Mouse (Mus musculus): ENCODE measurements around the gene Desi1. TPM values are rescaled to one million over a fixed set of nuclear protein-coding genes. Genes with fewer than 3 reads are reported as not detected.

Gene Desi1
- total and polyA plus RNA-seq, 3 experiments: 20.1 to 27.7 (median 21.4) TPM

DNA sequence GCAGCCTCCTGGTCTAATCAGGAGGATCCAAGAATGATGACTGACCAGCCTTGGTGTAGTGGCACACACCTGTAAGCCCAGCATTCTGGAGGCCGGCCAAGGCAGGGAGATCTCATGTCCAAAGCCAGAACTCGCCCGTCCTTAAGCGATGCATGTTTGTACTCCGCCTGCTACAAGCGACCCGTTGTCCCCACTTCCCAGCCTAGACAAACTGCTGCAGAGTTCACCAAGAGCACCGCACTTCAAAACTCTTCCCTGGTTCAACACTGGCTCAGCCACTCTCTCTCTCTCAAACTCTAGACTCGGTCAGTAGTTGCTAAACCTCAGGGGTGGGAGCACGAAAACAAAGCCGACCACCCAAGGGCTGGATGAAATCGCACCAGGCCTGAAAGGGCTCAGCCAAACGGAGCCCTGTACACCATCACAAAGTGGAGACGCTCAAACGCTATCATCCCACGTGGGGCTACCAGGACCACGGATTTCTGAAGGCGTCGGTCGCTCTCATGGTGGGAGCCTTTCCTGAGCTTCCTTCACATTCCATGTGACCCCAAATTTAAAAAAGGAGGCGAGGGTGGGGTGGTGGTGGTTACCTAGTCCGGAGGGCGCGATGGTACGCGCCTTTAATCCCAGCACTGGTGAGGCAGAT is 12.7 kb upstream of the Desi1 start:
- Histone ChIP-seq H3K4me3 (peak overlapping the region; percentile 80), H3K9ac (ENCODE audit: low read depth, low read length) (peak overlapping the region; percentile 92), H3K79me2 (replicated peaks; ENCODE audit: control insufficient read depth, insufficient read depth, low read length) (peaks cover 6% of the 10 kb centered on the region; the same call in 1 of the 2 replicates), H3K27me3 (ENCODE audit: control insufficient read depth, insufficient read depth, low read length) (no peaks in the 10 kb centered on the region), H3K4me1 (ENCODE audit: control insufficient read depth, insufficient read depth, low read length) (peaks cover 6% of the 10 kb centered on the region), H3K36me3 (ENCODE audit: control insufficient read depth, insufficient read depth, low read length) (no peaks in the 10 kb centered on the region), H3K27ac (peak overlapping the region; percentile 93; the same call in 1 of the 2 replicates)
- TF ChIP-seq CTCF (IDR thresholded peaks at IDR 0.05): no peak
- TF ChIP-seq POLR2A (IDR thresholded peaks at IDR 0.05; ENCODE audit: insufficient read depth, low read depth, low read length): no peak
- TF ChIP-seq EP300 (IDR thresholded peaks at IDR 0.05; ENCODE audit: insufficient read depth, low read depth, low read length): no peak
- intact Hi-C loops (cut with DNase I): no loop called here
- no peak for DNase-seq
- 2% methylated on average over 26 of the region's 26 CpGs for WGBS

DNA sequence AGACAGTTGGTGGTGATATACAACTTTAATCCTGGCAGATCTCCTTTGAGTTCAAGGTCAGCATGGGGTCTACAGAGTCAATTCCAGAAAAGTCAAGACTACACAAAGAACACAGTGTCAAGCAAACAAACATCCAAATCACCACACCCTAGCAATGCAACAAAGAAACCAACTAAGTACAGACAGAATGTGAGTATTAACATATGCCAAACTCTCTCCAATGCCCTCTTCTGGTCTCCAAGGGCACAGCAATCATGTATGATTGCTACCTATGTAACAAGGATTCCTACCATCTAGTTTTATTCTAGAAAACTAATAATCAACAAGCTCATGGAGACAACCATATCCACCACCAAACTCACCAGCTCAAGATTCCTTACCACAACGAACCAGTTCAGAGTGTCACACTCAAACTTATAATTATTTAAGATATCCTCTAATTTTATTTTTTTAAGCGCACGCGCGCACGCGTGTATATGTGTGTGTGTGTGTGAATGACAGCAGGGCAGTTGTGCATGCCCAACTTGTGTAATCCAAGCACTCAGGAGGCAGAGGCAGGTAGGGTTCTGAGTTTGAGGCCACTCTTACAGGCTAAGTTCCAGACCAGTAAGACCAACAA is 10.6 kb upstream of the Desi1 start:
- intact Hi-C loops (cut with DNase I): no loop called here
- 95% methylated on average over 7 of the region's 7 CpGs for WGBS
- Histone ChIP-seq H3K27me3 (ENCODE audit: control insufficient read depth, insufficient read depth, low read length) (no peaks in the 10 kb centered on the region), H3K36me3 (ENCODE audit: control insufficient read depth, insufficient read depth, low read length) (no peaks in the 10 kb centered on the region), H3K9ac (ENCODE audit: low read depth, low read length) (no peak overlapping the region), H3K4me1 (ENCODE audit: control insufficient read depth, insufficient read depth, low read length) (peaks cover 6% of the 10 kb centered on the region), H3K79me2 (replicated peaks; ENCODE audit: control insufficient read depth, insufficient read depth, low read length) (peaks cover 6% of the 10 kb centered on the region; the same call in 1 of the 2 replicates), H3K27ac (no peak overlapping the region), H3K4me3 (no peak overlapping the region)
- peak; percentile 61 for TF ChIP-seq CTCF (IDR thresholded peaks at IDR 0.05)
- no peak for TF ChIP-seq POLR2A (IDR thresholded peaks at IDR 0.05; ENCODE audit: insufficient read depth, low read depth, low read length)
- DNase-seq: no peak

DNA sequence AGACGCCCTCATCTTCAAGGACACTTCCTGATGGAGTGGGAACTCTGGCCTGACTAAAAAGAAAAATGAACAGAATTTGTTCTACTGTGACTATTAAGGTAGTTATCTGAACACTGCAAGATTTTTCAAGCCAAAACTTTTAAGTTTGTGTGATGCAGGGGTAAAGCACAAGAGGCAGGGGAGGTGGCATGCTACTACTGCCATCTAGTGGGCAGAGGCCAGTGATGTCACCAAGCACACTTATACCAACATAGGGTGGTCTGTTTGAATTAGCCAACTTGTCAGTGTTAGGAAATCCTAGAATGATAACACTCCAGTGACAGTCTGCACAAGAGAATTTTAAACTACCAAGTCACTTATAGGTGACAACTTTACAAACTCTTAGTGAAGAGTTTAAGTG is 7.0 kb upstream of the Desi1 start:
- Histone ChIP-seq H3K27me3 (ENCODE audit: control insufficient read depth, insufficient read depth, low read length) (no peaks in the 10 kb centered on the region), H3K9ac (ENCODE audit: low read depth, low read length) (no peak overlapping the region), H3K36me3 (ENCODE audit: control insufficient read depth, insufficient read depth, low read length) (no peaks in the 10 kb centered on the region; the same call in 1 of the 2 replicates), H3K4me1 (ENCODE audit: control insufficient read depth, insufficient read depth, low read length) (0 out of 2 replicates have a peak, but pooled peaks cover 1% of the 10 kb centered on the region), H3K79me2 (replicated peaks; ENCODE audit: control insufficient read depth, insufficient read depth, low read length) (no peaks in the 10 kb centered on the region), H3K4me3 (no peak overlapping the region), H3K27ac (no peak overlapping the region)
- TF ChIP-seq EP300 (IDR thresholded peaks at IDR 0.05; ENCODE audit: insufficient read depth, low read depth, low read length): 0 out of 2 replicates have a peak, but pooled peaks have one; percentile 29
- peak; percentile 93 for TF ChIP-seq CTCF (IDR thresholded peaks at IDR 0.05)
- TF ChIP-seq POLR2A (IDR thresholded peaks at IDR 0.05; ENCODE audit: insufficient read depth, low read depth, low read length): no peak
- intact Hi-C loops (cut with DNase I): loop anchor here (2.0 kb wide), 1 partner anchor 80 kb away; the partner anchor contains the start of gene Pmm1
- DNase-seq: peak in 1 of 2 experiments; percentile 26
- 97% methylated on average over 1 of the region's 1 CpGs for whole genome bisulfite sequencing

- Histone ChIP-seq H3K79me2 (replicated peaks; ENCODE audit: control insufficient read depth, insufficient read depth, low read length) (no peaks in the 10 kb centered on the region), H3K4me1 (ENCODE audit: control insufficient read depth, insufficient read depth, low read length) (no peaks in the 10 kb centered on the region), H3K4me3 (no peak overlapping the region), H3K9ac (ENCODE audit: low read depth, low read length) (no peak overlapping the region), H3K36me3 (ENCODE audit: control insufficient read depth, insufficient read depth, low read length) (no peaks in the 10 kb centered on the region; the same call in 1 of the 2 replicates), H3K27ac (no peak overlapping the region), H3K27me3 (ENCODE audit: control insufficient read depth, insufficient read depth, low read length) (no peaks in the 10 kb centered on the region)
- TF ChIP-seq EP300 (IDR thresholded peaks at IDR 0.05; ENCODE audit: insufficient read depth, low read depth, low read length) (no peak), CTCF (IDR thresholded peaks at IDR 0.05) (peak; percentile 60), POLR2A (IDR thresholded peaks at IDR 0.05; ENCODE audit: insufficient read depth, low read depth, low read length) (no peak)
- DNase-seq: no peak
- intact Hi-C loops (cut with DNase I): no loop called here
- WGBS: 71% methylated on average over 12 of the region's 12 CpGs
Observed at GRCm38 (mm10) chr15:82035904-82036689, 2.4 kb upstream of the Desi1 start.

DNA sequence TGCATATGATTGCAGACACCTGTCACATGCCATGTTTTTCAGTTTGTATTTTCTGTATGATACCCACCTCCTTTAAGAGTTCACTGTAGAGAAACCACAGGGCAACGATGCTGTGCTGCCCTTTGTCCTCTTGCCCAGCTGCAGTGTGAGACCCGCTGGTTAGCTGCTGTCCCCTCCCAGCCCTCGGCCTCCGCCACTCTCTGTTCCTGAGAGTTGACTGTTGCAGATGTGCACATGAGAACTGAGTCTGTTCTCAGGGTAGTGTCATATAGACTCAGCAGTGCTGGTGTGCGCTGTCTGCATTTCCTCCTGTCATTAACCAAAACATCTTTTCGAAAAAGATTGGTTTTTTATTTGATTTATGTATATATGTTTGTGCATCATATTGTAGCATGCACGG is 1.3 kb downstream of the Desi1 start:
- Histone ChIP-seq H3K79me2 (replicated peaks; ENCODE audit: control insufficient read depth, insufficient read depth, low read length) (no peaks in the 10 kb centered on the region), H3K4me1 (ENCODE audit: control insufficient read depth, insufficient read depth, low read length) (no peaks in the 10 kb centered on the region), H3K9ac (ENCODE audit: low read depth, low read length) (no peak overlapping the region), H3K4me3 (no peak overlapping the region), H3K36me3 (ENCODE audit: control insufficient read depth, insufficient read depth, low read length) (no peaks in the 10 kb centered on the region), H3K27me3 (ENCODE audit: control insufficient read depth, insufficient read depth, low read length) (no peaks in the 10 kb centered on the region), H3K27ac (no peak overlapping the region)
- 87% methylated on average over 7 of the region's 7 CpGs for WGBS
- intact Hi-C loops (cut with DNase I): no loop called here
- no peak for DNase-seq
- TF ChIP-seq POLR2A (IDR thresholded peaks at IDR 0.05; ENCODE audit: insufficient read depth, low read depth, low read length) (no peak), CTCF (IDR thresholded peaks at IDR 0.05) (no peak), EP300 (IDR thresholded peaks at IDR 0.05; ENCODE audit: insufficient read depth, low read depth, low read length) (no peak)
